Mouse (Mus musculus) frontal cortex, adult 2 months (tissue): Measurements from ENCODE around the gene Tmem234. TPM values are rescaled to one million over a fixed set of nuclear protein-coding genes. Genes with fewer than 3 reads are reported as not detected.
"Not testable (repeated sequence)": the region's sequence is repeated elsewhere in the genome, so short reads cannot be mapped to it uniquely, and the experiment has no call there.

ENCODE experiments used
- DNase-seq, 2 experiments: peaks; one replicate each; pipeline ENCODE4 v3.0.0; 2022; ENCODE audit warnings: low spot score in 1 of 2; ENCODE audit errors: extremely low spot score in 1 of 2
- polyA plus RNA-seq: library from polyadenylated mRNA; depleted of rRNA; stranded (reverse); fragments of >200 nt; gene quantifications from 2 replicates; pipeline ENCODE4 v1.2.3, GENCODE M21; 2012; rRNA removed

Tmem234 gene
- 139 and 143 TPM in 2 replicates for polyA plus RNA-seq

DNA sequence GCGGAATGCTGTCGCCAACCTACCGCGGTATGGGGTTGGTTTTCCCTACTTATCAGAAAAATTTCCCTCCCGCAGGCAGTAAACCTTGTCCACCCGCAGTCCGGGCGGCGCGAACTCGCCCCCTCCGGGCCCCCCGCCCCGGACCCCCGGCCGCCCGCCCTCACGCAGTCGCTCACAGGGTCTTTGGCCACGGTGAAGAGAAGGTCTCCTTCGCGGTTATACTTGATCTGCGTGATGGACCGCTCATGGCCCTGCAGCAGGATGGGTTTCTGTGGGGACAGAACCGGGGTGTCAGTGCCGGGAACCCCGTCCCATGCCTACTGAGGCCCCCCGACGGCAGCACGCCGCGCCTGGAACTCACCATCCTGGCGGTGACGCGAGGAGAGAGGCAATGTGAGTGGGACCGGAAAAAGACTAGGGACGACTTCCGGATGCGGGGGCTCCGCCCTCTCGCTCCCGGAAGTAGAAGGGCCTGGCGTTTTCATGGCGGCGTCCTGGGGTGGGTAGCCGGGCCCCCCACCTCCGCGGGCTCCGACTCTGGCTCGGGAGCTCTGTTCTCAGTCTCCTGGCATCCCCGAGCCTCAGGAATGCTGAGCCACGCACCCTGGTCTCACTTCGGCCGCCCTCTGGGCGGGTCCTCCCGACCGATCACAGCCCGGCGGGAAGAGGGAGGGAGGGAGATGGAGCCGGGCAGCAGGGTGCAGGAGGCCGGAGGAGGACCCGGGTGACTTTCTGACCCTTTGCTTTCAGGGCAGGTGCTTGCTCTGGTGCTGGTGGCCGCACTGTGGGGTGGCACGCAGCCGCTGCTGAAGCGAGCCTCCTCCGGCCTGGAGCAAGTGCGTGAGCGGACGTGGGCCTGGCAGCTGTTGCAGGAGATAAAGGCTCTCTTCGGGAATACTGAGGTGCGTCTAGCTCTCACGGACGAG is at the start of gene Tmem234, which contains the start of gene Eif3i:
Tmem234 (plus strand) TSS at position 436 of the 926 bp plus-strand sequence.
Eif3i (minus strand) TSS at position 416 of the 926 bp plus-strand sequence.
- peak; percentile 62 to 87 for DNase-seq

- DNase-seq, result not testable (repeated sequence)
These were observed 46.0 kb upstream of the Tmem234 start for GRCm38 (mm10) chr4:129554512-129554911.

DNA sequence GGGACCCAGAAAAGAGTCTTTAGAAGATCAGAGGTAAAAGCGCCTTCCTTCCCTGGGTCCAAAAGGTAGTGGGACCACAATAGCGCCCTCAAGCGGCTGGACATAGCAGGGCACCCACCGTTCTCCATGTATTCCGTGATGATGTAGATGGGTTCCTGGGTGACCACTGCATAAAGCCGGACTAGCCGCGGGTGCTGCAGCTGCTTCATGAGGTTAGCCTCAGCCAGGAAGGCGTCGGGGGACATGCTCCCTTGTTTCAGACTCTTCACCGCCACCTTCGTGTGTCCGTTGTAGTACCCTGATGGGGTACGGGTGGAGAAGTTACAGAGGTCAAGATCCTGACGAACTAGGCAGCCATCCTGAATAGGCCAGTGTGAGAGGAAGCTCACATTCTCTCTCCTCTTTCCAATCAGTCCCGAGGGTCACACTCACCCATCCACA is 45.0 kb upstream of the Tmem234 start:
- DNase-seq, result peak in 1 of 2 experiments; percentile 57

DNA sequence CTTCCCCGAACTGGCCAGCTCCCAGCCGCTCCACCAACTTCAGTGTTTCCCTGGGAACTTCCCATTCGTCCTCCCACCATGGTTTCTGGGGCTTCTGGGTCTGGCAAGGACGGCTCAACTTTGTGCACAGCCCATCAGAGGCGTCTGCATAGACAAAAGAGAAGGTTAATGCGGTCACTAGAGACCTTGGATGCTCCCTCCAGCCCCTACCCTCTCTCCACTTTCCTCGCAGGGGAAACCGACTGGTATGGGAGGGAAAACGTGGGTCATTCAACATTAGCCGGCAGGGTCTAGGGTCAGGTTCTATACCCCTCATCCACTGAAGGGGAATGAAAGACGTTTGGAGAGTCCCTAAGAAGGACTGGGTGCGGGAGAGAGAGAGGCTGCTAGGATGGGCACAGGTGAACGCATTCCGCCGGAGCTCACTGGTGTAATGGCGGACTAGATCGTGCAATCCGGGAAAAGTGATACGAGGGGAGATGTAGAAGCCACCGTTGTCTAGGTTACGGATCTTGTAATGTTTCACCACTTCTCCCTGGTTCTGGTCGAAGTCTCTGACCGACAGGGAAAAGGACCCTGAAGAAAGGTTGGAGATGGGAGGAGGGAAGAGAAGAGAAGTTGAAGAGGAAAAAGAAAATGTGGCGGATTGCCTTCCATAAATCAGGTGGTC is 44.5 kb upstream of the Tmem234 start:
- DNase-seq, result no peak

DNA sequence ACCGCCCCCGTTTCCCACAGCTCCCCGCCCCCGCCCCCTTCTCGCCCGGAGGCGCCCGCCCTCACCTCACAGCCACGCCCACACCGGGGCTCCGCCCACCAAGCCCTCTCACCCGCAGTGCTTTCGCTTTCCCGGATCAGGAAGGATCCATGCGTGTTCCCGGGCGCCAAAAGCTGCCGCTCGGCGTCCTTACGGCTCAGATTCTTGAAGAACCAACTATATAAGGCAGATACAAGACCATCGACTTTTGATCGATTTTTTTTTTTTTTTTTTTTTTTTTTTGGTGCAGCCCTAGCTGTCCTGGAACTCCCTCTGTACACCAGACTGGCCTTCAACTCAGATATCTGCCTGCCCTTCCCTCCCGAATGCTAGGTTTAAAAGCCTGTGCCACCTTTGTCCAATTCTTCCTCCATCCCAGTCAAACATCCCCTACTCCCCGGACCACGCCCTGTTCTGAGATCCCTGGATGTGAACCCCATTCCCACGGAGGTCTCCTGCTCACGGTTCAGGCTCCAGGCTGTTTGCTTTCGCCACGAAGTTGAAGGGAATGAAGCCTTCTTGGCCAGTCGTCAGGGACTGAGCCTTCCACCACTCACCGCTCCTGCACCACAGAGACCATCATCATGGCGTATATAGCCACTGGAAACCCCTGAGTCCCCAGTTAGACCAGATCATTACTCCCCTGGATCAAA is 43.8 kb upstream of the Tmem234 start:
- DNase-seq, result peak; percentile 41 to 83

- DNase-seq, result no peak
These were observed 43.1 kb upstream of the Tmem234 start for GRCm38 (mm10) chr4:129557256-129557808.

DNA sequence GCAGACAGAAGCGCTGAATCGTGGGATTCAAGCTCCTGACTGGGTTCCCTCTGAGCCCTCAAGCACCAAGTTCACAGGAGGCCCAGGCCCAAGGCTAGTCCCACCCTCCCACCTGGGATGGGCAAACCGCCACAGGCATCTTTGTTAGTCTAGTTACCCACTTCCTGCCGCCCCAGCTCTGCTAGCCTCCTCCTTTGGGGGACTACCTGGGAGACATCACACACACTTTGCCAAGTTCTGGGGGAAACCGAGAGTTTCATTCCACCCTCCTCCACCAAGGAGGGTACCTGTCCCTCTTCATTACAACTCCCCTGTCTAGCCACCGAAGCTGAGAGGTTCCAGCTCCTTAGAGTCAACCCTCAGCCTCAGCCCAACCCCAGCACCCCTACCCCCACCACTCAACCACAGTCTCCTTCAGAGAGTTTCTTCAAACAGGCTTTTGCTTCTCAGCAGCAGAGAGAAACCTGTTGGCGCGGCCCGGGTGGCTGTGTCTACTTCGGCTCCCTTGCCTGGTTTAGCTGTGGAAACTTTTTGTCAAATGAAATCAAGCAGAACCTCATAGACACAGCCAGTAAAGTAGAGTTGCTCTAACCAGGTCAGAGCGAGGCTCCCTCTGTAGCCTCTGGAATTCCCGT is 42.0 kb upstream of the Tmem234 start:
- DNase-seq, result no peak

- DNase-seq, result no peak
These were observed 39.3 kb upstream of the Tmem234 start for GRCm38 (mm10) chr4:129561184-129561583.

GRCm38 (mm10) chr4:129563718-129564117 is 36.8 kb upstream of the Tmem234 start:
- no peak for DNase-seq

DNA sequence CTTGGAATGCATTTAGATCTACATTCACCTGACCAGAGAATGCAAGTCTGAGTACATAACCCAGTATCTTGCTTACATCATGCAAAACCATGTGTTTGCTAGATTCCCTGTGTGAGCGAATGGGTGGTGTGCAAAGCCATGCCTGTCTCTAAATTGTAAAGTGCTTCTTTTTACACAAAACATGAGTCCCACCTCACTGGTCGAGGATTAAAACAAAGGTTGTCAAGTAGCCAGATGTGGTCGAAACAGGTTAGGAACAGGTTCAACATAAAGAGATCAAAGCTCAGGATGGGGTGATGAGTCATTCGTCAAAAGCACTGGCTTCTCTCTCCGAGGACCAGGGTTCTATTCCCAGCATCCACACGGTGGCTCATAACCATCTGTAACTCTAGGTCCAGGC is 35.3 kb upstream of the Tmem234 start:
- no peak for DNase-seq

GRCm38 (mm10) chr4:129568366-129568765 is 32.1 kb upstream of the Tmem234 start:
- DNase-seq, result no peak

DNA sequence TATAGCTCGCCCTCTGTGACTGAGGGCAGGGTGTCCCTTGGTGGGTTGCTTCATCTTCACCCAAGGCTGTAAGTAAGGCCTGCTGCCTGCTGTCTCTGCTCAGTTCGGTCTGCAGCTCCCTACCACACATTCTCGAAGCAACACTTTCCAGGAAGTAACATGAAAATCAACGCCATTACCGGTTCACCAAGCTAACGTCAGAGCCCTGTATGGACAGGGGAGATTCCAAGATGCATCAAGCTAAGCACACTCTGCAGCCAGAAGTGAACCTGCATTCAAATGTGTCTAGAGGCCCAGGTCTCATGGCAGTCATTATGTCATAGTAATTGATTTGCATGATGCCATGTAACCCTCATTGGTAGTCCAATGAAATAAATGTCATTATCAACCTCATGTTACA is 30.4 kb upstream of the Tmem234 start:
- DNase-seq, result no peak

DNA sequence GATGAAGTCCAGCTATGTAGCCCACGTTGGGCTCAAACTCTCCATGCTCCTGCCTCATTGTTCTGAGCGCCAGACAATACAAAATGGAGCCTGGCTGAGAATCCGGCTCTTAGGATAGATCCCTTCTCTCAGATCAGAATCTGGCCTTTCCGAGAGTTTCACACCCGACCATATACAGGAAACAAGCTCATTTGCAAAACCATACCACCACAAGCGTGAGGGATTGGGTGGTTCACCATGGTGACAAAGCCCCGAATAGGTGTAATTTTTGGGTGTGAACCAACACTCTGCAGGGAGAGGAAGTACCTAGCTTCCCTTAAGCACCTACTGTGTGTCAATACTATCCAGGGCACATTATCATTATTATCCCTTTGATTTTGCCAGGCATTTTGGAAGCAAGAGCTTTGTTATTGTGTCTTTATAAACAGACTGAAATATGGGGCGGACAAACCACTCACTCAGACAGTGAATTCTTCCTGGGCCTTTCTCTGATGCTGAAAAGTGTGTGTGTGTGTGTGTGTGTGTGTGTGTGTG is 28.9 kb upstream of the Tmem234 start:
- DNase-seq, result no peak

DNA sequence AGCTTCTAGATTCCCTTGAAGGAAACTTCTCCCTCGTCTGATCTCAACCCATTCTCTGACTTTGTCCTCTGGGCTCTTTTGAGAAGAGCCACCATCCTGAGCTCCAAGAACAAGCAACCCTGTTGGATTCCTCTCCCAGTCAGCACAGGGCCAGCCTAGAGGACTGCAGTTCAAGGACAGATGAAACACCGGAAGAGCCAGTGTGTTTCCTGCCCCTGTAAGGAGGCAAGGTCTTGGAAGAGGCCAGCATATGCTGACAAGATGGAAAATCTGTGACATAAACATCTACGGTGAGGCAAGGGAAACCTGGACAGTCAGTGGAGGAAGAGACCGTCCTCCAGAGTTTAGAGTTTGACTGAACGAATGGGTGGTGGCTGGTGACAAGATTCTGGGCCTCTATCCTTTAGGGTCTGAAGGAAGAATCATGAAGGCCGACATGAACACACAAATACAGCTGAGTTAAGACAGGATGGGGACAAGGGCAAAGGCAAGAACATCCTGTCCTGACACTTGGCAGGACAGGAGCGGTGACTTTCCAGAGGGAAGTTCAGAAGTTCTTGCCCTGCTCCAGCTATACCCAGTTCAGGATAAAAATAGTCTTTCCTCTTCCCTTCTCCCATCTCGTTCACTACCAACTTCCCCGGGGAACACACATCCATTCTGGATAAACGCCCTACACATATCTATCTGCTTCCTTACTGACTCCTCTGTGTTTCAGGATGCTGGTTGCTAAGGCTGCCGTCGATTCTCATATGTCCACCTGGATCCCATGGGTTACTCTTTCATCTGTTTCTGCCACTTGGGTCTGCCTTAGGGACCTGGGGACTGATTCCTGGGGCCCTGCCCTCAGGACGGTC is 28.0 kb upstream of the Tmem234 start:
- no peak for DNase-seq

GRCm38 (mm10) chr4:129573093-129573370 is 27.4 kb upstream of the Tmem234 start:
- DNase-seq, result no peak

DNA sequence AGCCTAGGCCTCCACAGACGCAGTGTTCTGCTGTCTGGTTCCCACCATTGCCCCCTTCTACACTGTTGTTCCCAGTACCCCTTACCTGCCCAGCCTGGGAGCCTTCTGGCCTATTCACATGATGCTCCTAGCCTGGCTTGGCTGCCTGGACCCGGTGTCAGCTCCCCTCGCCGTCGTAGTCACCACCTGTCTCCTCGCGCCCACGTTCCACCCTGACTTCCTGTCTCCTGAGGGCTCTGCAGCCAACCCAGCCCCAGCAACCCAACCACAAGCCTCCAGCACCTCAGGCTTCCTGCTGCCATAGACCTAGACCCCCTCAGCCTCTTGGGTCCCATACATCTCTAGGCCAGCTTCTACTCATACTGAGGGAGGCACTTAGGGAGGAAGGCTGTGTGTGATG is 27.0 kb upstream of the Tmem234 start, which contains the start of gene Lck:
Lck (minus strand) TSS at position 212 of the 400 bp plus-strand sequence.
- no peak for DNase-seq

DNA sequence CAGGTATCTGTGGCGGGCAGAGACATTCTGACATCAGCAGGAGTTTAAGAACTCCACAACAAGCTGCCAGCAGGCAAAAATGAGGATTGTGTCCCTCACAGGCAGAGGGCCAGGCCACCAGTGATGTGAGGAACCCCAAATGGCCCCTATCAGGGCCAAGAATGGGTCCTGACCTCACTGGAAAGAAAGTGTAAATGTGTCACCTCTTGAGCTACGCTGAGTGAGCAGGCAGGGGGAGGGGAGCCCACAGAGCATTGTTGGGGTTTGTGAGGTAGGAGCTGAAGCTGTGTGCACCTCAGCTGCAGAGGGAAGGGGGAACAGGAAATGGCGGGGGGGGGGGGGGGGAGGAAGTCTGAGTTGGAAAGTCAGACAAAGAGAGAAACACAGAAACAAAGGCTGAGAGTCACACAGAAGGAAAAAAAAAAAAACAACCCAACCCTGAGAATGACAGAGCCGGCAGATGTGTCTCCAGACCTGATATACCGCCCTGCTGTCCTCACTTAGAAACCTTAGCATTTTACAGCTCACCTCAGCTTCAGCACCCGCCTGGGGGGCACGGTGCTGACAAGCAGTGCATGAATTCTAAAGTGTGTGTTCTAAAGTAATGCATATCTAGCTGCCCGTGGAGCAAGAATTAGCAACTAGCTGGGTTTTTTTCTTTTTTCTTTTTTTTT is 25.2 kb upstream of the Tmem234 start:
- no peak for DNase-seq

- DNase-seq, result peak in 1 of 2 experiments; percentile 67
These were observed 23.5 kb upstream of the Tmem234 start for GRCm38 (mm10) chr4:129576863-129577491.
